Mouse (Mus musculus) left cerebral cortex, postnatal 4 days (tissue): ENCODE data around the gene Cx3cr1. TPM values are rescaled to one million over a fixed set of nuclear protein-coding genes. Genes with fewer than 3 reads are reported as not detected.

Experiments
- DNase-seq: peaks from one replicate; pipeline ENCODE4 v3.0.0-alpha.2; 2022
- intact Hi-C: fragments of 180-260 bp; cut with DNase I; formaldehyde crosslinking; loops from one replicate; pipeline ENCODE4 v1.15.1; 2025
- total RNA-seq, 2 experiments: library from RNA; stranded (reverse); gene quantifications; 2 replicates each; pipeline ENCODE4 v1.2.3; 2021

Cx3cr1 gene
- total RNA-seq, 2 experiments from 2014 or later: 9.7 to 11.2 TPM

DNA sequence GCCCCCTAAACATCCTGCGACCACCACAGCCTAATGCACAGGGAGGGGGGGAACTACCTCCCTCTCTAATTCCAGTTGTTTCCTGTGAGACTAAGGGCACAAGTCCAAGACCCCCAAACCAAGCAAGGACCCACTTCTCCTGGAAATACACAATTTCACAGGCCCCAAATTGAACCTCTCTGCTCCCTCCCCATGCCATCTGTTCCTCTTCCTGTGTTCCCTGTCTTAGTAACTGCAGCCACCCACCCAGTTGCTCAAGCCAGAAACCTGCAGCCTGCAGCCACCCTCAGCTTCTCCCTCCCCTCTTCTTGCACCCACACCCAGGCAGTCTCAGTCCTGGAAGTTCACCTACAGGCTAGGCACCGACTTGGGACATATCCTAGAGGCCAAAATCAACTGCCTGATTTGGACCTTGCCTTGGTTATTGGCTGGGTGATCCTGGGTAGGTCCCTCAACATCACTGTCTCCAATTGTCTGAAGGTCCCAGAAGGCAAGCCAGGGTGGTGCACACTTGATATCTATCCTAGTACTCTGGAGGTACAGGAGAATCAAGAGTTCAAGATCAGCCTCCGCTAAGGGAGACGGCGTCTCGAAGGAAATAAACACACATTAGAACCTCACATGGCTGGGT lies 90.8 kb downstream of the Cx3cr1 start:
- intact Hi-C loops: no loop called here
- DNase-seq: no peak

DNA sequence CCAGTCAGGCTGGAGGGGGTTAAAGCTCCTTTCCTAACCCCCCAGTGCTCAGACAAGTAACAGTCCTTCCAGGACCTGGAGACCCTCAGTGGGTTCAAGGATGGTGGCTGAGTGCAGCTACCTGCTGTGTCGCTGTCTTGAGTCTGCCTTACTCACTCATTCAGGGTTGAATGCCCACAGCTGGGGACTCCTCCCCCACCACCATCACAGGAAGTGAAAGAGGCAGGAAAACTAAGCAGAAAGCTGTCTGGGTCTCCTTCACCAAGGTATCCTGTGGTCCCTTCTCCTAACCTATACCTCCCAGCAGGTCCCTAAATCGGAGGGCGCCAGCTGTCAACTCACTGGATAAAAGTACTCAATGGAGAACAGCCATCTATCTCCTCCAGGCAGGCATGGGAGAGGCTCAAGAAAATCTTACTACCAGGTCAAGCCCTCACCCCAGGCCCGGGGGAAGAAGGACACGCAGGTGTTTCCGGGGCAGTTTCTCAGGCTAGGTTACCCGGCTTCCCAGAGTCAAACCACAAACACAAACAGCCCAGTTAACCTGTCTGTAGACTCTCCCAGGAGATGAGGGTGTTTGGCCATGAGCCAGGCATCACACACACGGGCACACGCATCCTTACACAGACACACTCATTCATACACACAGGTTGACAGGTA lies 91.4 kb downstream of the Cx3cr1 start:
- DNase-seq: peak; percentile 42
- intact Hi-C loops: no loop called here

DNA sequence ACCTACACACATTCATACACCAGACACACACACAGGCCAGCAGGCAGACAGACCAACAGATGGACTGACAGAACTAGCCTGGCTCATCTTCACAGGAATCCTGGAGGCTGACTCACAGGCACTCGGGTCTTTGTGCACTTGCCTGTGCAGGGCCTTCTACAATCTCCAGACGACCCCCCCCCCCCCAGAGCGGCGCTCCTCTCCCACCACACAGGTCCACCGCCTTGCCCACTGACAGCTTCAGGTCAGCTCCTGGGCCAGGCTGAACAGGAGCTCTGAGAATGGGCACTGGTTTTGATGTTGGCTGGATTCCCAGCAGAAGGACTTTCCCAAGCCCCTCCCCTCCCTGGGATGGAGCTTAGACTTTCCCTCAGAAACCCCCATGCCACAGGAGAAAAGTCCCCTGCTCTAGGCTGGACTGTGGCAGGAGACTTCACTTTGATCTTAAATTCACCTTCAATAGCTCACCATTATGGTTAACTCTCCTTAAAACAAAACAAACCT lies 92.1 kb downstream of the Cx3cr1 start:
- intact Hi-C loops: no loop called here
- DNase-seq: peak; percentile 60

DNA sequence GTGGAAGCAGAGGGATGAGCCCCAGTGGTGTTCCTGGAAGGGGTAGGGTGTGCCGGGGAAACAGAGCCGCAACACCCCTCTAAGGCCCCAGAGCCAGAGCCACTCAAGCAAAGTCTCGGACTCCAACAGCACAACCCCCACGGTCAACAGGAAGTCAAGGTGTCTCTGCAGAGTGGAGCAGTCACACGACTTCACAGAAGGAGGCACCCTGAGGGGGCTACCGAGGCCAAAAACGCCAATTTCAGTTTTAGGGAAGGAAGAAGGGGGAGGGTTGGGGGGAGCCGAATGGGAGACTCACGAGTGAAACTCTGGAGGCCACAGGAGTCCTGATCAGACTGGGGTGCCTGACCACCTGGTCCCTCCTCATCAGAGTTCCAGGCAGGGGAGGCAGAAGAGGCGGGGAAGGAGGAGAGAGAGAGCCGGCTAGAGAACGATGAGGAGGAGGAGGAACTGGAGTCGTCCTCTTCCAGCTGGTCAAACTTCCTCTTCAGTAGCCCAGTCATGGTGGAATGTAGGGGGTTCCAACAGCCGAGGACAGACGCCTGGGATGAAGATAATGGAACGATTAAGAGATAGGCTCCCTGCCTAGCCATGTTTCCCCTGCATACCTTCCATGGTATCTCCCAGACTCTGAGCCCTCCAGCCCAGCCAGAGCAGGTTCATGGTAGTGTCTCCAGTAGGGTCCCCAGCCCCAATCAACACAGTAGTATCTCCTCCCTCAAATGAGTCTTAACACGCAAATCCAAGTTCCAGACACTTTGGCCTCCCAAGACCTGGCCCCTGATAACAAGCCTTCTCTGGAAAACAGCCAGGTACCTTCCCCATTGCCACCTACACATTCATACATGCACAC lies 92.7 kb downstream of the Cx3cr1 start:
- DNase-seq: no peak
- intact Hi-C loops: no loop called here

DNA sequence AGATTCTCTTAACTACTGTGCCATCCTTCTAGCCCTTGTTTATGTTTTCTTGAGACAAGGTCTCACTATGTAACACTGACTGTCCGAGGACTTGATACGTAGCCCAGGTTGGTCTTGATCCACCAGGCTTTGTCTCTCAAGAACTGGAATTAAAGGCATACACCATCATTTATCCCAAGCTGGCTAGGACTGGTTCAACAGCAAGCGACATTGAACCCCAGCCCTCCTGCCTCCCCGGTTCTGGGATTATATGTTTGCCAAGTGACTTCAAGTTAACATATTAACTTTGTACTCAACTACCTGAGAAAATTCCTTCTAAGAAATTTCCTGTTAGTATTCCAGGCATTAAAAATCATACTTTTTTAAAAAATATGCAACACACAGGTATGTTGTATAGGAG lies 94.4 kb downstream of the Cx3cr1 start:
- no peak for DNase-seq
- intact Hi-C loops: no loop called here

DNA sequence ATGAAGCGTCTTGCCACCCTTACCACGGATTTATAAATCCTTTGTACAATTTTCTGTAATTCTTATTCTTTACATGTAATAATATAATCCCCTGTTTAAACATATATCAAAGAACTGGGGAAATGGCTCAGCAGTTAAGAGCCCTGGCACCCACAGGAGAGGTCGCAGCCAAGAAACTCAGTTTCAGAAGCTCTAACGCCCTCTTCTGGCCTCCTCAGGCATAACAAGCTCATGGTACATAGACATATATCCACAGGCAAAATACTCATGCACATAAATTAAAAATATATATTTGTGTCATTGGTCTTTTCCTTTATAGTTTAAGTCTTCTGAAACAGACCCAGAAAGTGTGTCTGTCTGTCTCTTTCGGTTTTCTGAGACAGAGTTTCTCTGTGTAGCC lies 95.1 kb downstream of the Cx3cr1 start:
- DNase-seq: no peak
- intact Hi-C loops: no loop called here

DNA sequence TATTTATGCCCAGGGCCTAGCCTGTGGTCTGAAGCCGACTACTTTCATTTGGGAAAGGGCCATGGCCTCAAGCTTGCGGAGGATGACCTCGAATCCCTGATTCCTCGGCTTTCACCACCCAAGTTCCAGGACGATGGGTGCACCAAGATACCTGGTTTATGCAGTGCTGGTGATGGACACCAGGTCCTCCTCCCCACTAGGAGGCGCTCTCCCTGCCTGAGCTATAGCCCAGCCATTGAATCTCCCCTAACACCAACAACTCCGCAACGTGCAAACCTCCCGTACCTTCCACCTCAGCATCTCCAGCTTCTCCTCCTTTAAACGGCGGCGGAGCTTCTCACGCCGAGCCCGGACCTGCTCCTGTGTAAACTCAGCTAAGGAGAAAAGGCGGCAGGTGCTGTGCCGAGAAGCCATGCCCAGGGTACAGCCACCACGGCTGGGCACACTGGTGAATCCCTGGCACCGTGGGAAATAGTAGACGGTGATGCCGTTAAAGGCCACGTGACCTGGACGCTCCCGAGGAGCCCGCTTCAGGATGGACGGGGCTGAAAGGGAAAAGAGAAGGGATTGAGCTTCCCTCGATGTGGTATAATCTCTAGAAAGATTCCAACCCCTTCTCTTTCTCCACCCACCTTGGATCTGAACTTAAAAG lies 95.7 kb downstream of the Cx3cr1 start:
- DNase-seq: peak; percentile 38
- intact Hi-C loops: no loop called here

DNA sequence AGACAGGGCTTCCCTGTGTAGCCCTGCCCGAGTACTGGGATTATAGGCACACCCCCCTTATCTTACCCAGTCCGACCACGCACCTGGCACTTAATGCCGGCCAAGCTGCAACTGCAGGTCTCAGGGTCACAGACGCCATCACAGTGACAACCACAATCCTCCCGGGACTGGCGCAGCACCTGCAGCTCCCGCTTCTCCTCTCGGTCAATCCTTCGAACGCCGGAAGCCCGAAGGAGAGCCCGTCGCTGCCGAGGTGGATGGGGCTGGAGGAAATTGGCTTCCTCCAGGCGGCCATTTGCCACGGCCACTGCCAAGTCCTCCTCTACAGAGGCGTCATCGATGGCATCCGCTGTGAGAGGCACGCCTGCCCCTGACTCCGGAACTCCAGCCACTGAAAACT lies 96.4 kb downstream of the Cx3cr1 start:
- peak; percentile 59 for DNase-seq
- intact Hi-C loops: no loop called here

DNA sequence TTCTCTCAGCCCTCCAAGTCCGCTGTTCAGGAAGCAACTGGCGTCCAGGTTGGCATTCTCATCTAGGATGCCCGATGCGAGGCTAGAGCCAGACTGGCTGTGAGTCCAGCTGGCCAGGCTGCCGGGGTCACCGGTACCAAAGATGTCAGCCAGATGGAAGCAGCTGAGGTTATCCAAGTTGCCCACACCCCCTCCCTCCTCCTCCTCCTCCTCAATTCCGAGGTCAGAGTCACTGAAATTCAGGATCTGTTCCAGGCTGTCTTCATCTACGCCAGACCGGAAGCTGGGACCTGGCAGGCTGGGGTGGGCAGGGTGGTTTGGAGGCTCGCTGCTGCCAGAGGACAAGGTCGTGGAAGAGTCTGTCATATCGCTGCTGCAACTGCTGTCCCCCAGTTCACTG lies 97.1 kb downstream of the Cx3cr1 start:
- DNase-seq: peak; percentile 82
- intact Hi-C loops: no loop called here

DNA sequence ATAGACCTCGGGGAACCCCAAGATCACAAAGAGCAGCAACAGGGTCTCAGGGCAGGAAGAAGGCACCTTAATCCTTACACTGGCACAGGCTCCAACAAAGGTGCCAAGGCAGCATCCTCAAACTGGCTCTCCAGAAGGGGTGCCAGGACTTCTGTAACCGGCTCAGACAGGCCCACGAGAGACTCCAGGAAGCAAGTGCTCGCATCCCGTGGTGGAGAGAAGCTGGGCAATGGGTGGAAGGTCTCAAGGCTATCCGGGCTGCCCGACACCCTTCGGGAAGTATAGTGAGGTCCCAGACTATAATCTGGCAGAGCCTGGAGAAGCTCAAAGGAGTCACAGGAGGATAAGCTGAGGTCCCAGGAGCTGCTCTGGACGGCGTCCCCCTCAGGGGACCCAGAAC lies 97.5 kb downstream of the Cx3cr1 start:
- intact Hi-C loops: no loop called here
- DNase-seq: peak; percentile 12

DNA sequence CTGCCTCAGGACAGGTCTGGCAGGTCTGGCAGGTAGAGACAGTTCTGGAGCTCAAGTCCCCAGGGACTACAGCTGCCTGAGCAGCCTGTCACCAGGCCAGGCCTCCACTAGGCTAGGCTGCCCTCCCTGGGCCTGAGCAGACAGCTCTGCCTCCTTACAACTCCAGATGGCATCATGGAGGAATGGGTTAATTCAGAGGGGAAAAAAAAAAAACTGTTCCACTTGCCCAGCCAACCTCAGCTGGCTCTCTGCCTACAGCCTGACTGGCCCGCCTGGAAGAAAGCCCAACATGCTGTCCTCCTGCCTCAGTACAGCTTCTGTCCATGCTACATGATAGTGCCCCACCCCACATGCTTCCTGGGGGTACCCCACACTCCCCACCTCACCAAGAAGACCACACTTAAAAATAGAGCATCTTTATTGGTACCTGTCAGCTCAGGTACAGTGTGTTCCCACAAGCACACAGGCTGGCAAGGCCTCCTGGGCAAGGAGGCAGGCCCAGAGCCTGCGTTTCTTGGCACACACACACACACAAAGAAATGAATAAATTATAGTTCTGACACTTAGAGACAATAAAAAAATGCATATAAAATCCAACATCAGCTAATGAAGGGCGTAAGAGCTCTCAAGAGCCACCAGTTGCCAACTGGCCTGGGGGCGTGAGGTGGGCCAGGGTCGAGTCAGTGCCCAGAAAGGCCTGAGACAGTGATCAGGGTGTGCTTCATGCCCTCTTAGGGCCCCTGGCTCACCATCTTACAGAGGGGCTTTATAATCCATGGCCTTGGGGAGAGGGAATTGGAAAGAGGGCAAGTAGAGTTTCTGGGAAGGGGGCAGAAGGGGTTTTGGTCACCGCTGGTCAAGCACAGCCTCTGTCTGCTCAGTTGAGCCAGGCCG lies 98.7 kb downstream of the Cx3cr1 start:
- intact Hi-C loops: no loop called here
- DNase-seq: peak; percentile 93

DNA sequence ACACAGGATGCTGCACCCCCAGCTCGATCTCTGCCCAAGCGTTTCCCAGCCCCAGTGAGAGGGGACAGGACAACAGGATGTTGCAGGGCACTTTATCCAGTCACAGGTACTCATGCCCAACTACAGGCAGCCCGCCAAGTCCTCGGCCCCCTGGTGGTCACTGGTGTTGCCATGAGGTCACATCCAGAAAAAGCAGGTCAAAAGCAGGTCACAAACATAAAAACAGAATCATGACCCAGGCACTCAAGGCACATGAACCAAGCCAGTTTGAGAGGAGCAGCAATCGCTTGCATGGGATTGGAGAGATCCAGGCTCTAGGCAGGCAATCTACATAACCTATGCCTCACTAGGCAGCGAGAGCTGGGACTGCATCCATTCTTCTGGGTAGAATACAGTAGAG lies 99.5 kb downstream of the Cx3cr1 start:
- peak; percentile 60 for DNase-seq
- intact Hi-C loops: no loop called here

DNA sequence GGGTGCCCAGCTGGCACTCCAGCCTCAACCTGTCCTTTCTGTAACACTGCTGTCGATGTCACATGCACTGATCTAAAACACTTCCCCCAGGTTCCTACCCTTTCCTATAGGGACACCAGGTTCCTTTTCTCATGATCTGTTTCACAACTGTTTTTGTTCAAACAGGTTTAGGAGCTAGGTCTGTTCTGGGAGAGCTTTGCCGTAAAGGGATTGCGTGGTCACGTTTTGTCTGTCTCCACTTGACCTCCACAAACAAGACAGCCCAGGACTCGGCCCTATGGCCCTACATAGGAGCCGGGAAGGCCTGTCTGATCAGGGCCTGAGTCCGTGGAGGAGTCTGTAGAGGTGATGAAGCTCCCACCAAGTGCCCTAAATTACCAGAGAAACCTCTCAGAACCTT lies 99.9 kb downstream of the Cx3cr1 start:
- intact Hi-C loops: no loop called here
- DNase-seq: no peak

DNA sequence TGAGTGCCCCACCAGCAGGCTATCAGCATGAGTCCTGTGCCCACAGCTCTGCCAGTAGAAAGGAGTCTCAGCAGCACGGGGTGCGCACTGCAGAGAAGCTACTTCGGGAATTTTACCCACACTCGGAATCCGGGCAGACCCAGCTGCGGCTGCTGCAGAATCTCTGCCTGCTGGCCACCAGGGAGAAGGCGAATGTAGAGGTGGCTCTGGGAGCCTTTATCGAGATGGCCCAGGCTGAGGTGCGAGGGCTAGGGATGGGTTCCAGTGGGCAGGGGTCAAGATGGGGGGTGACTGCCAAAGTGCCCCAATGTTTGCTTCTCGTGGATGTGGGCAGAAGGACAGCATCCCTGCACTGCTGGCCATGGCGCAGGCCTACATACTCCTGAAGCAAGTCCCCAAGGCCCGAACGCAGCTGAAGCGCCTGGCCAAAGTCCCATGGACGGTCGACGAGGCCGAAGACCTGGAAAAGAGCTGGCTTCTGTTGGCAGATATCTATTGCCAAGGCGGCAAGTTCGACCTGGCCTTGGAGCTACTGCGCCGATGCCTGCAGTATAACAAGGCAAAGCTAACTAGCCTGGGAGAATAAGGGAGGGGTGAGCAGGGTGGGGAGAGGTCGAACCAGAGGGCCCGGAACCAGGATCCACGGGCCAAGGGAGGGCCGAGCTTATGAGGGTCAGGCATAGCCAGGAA lies 103.3 kb downstream of the Cx3cr1 start:
- peak; percentile 21 for DNase-seq
- intact Hi-C loops: no loop called here

DNA sequence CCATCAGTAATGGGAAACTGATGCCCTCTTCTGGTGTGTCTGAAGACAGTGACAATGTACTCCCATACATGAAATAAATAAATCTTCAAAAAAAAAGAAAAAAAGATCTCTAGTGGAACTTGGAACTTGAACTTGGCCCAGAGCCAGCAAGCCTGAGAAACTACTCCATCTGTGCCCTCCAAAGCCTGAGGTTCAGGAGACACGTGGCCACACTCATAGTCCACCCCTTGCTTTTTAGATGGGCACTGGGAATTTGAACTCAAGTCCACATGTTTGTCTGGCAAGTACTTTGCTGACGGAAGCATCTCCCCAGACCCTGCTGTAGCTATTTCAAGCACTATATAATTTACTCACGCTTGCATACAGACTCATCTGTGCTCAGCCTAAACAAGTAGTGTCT lies 104.5 kb downstream of the Cx3cr1 start:
- intact Hi-C loops: no loop called here
- DNase-seq: peak; percentile 32

DNA sequence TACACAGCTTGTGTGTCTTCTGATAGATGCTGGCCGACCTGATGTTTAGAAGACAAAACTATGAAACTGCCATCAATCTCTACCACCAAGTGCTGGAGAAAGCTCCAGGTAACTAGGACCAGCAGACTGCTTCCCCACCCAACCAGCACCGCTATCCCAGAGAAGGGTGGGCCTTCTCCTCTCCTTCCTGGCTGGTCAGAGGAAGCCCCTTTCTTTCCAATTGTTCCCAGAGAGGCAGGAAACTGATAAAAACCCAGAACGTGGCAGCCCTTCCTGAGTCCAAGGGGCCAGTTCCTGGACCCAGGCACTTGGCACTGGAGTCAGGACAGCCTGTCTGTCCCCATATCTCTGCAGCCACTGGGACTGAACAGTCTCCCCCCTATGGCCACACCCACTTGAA lies 105.5 kb downstream of the Cx3cr1 start:
- DNase-seq: no peak
- intact Hi-C loops: no loop called here

DNA sequence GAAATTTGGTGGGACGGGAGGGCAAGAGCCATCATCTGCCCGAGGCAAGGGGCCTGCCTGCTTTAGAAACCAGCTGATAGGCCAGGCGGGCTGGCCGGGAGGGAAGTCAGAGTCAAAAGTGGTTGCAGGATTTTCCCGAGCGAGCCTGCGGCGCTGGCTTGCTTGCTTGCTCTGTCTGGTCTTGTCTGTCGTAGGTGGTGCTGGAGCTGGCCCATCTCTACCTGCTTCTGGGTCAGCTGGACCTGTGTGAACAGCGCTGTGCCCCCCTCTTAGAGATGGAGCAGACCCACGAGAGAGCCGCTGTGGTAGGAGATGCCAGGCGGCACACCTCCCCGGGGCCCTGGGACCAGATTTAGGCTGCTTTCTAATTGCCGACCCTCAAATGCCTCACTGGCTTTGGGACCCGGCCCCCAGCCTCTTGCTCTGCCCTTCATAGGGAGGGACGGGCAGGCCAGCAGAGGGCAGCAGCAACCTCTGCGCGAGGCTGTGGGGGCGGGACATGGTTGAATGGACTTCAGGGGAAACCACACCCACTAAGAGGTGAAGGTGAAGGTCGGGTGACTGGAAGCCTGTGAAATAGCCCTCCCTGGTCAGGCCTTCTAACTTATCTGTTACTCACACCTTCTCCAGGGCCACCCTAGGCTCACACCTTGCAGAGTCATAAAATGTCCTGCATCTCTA lies 106.6 kb downstream of the Cx3cr1 start:
- peak; percentile 66 for DNase-seq
- intact Hi-C loops: no loop called here

DNA sequence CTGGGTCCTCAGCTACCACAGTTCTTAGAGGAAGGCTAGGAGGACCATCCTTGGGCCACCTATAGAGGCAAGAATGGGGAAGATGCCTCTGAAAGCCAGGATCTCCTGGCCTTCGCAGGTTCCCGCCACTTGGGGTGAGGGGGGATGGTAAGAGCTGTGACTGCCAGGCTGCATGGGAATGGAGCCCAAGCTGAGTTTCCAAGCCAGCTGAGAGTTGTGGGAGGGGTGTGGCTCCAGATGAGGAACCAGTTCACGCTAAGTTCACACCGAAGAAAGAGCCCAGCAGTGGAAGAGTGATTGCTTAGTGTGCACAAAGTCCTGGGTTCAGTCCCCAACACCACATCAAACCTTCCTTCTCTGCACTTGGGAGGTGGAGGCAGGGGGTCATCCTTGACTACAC lies 107.5 kb downstream of the Cx3cr1 start:
- no peak for DNase-seq
- intact Hi-C loops: no loop called here

DNA sequence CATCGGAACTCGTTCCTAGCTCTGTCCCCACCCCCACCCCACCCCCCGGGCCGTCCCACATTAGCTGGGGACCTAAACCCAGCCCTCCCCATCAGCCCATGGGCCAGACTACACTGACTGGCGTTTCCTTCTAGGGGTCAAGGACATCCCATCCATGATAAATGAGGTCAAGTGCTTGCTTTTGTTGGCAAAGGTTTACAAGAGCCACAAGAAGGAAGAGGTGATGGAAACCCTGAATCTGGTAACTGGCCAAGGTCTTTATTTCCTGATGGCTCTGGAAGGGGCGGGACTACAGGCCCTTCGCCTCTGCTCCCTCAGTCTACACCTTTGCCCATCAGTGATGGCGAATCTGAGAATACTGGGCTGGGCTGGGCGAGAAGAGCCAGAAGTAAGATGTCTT lies 110.8 kb downstream of the Cx3cr1 start:
- intact Hi-C loops: no loop called here
- DNase-seq: no peak
